Mouse (Mus musculus) embryo, embryonic 11 days (tissue): Measurements from ENCODE around the gene Gm49027.
A peak's percentile ranks its signal among the peaks of the same experiment; 100 is the strongest.

ENCODE experiments used
- DNase-seq: peaks from one replicate; pipeline ENCODE4 v3.0.0-alpha.2; 2015

Gene Gm49027

GRCm38 (mm10) chr5:123499717-123500116 lies 25.6 kb downstream of the Gm49027 start:
- DNase-seq = peak; percentile 20

DNA sequence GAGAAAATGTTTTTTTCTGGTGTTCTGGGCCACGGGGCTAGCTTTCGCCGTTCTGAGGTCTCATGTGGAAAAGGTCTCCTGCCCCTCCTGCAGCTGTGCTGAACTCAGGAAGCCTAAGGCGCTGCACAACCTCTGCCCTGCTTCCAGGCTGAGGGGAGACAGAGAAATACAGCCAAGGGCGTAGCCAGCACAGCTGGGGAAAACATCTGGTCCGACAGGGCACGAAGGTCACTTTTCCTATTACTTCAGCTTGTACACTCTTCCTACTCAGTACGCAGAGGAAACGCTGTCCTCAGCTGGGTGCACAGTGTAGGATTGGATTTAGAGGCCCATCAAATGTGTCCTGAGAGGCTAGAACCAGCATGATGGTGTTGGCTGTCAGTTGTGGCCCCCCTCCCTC lies 35.4 kb downstream of the Gm49027 start:
- DNase-seq = peak; percentile 31

- peak; percentile 77 for DNase-seq
These were observed 36.0 kb downstream of the Gm49027 start, which contains the start of the genes Lrrc43 and Il31 for GRCm38 (mm10) chr5:123489112-123489785. Gene Lrrc43 (plus strand): TSS chr5:123489305. Gene Il31 (minus strand): TSS chr5:123489489.

DNA sequence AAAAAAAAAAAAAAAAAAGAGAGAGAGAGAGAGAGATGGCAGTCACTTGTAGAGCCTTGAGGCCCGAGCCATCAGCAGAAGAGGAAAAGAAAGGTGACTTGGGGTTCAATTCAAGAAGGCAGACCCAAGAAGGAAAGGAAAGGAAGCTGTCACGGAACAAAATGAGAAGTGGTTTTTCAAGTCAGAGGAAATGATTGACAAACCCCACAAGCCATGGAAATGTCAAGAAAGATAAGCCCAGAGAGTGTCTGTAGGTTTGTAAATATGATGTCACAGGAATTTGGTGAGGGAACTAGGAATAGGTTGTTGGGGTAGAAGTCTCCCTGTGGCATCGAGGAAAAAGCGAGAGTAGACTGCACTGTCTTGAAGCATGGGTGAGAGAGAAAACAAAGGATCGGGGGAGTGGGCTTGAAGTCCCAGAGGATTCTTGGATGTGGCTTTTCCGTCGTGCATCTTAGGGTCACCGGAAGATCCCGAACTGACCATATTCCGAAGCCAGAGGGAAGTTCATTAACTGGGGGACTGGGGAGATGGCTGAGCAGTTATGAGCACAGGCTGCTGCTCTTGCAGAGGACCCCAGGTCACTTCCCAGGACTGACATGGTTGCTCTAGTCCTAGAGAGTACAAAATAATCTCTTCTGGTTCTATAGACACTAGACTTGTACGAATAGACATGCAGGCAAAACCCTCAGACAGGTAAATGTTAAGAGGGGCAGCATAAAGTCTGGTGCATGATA lies 37.5 kb downstream of the Gm49027 start:
- no peak for DNase-seq

DNA sequence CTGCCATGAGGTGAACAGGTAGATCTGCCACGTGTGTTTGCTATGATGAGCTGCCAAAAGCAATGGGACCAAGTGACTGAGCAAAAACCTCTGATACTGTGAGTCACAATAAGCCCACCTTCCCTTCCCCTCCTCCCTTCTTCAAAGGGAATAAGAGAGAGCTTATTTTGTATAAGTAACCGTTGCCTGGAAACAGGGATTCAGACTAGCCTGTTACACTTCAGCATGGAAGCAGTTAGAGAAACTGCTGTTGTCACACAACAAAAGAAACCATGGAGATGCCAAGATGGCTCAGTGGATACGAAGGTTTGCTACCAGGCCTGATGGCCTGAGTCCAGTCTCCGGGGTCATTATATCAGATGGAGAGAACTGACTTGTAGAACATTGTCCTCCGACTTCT lies 51.5 kb downstream of the Gm49027 start:
- DNase-seq = no peak

DNA sequence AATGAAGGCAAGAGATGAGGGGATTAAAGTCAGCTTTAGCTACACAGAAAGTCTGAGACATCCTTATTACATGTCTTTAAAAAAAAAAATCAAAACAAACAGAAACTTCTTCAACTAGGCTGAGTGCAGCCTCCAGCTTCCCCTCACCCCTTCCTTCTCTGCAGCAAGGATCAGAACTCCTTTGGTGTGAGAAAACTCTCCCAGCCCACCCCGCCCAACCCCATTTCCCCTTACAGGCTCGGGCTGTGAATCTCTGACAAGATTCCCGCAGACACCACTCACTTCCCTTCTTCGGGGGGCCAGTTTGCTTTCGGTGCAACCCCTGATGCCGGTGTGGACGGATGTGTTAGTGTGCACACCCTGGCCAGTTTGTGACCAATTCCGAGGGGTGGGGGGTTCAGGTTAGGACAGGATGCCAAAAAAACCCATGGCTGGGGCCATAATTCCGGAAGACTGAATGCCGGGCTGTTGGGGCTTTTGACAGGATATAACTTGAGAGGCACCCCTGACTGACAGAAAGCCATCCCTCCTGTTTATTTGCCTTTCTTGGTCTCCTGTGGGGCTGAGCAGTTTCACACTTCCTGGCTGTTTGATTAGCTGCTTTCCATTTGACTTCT lies 54.4 kb downstream of the Gm49027 start:
- DNase-seq = peak; percentile 25

DNA sequence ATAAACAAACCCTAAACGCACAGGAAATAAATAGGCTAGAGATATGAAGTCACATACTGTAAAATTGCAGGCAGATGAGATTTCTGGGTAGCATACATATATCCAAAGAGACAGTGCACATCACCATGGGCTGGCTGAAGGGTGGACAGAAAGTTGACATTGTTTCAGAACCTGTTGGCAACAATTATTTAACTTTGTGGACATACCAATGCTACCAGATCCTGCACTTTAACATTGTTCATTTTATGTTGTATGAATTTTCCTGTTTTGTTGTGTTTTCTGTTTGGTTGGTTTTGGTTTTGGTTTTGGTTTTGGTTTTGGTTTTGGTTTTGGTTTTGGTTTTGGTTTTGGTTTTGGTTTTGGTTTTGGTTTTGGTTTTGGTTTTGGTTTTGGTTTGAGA lies 60.6 kb downstream of the Gm49027 start:
- no peak for DNase-seq
